Mouse (Mus musculus): Measurements from ENCODE around the gene Galnt2. TPM values are rescaled to one million over a fixed set of nuclear protein-coding genes. Genes with fewer than 3 reads are reported as not detected.

Galnt2 gene
- total and polyA plus RNA-seq, 3 experiments: 18.6 to 27.3 (median 23.6) TPM

- DNase-seq (ENCODE audit: extremely low read depth): no peak
- H3K79me2 ChIP-seq (replicated peaks; ENCODE audit: control insufficient read depth, extremely low read depth, insufficient read depth, poor library complexity, severe bottlenecking): no peaks in the 10 kb centered on the region; the same call in 1 of the 2 replicates
- dilution Hi-C loops (cut with MboI; ENCODE audit: extremely low pct_ligation_motif_present, extremely low pct_unique_long_range_greater_than_20kb, low sequenced_read_pairs) (no loop called here), in situ Hi-C loops (cut with MboI; ENCODE audit: low pct_ligation_motif_present, low pct_unique_long_range_greater_than_20kb, low sequenced_read_pairs) (no loop called here)
- H3K4me2 ChIP-seq (ENCODE audit: insufficient read depth, low read depth, poor library complexity, severe bottlenecking): no peak overlapping the region
- H3K4me3 ChIP-seq (replicated peaks in 1 of 3; ENCODE audit: low read depth in 2 of 3, low read length in 2 of 3, poor library complexity in 1 of 3): no peak overlapping the region
- peaks cover 10 to 61% of the 10 kb centered on the region in 2 experiments for H3K36me3 ChIP-seq (replicated peaks in 1 of 2; ENCODE audit: control insufficient read depth in 1 of 2, insufficient read depth in 1 of 2, low read length in 1 of 2)
- no peak for TF ChIP-seq NELFE (IDR thresholded peaks at IDR 0.05; ENCODE audit: low read depth, low read length)
- no peak for TF ChIP-seq USF2 (conservative IDR thresholded peaks at IDR 0.05; ENCODE audit: low read depth, low read length)
- no peak for TF ChIP-seq MAX (IDR thresholded peaks at IDR 0.05; ENCODE audit: low read length)
- TF ChIP-seq POLR2A (IDR thresholded peaks at IDR 0.05; ENCODE audit: low read depth, low read length): no peak
- TF ChIP-seq RAD21 (IDR thresholded peaks at IDR 0.05; ENCODE audit: low read depth, low read length): no peak
- TF ChIP-seq TBP (conservative IDR thresholded peaks at IDR 0.05; ENCODE audit: low read depth, low read length): no peak
- no peak for TF ChIP-seq JUND (conservative IDR thresholded peaks at IDR 0.05; ENCODE audit: low read depth, low read length)
- no peak for TF ChIP-seq EP300 (IDR thresholded peaks at IDR 0.05; ENCODE audit: low read length)
- TF ChIP-seq POLR2AphosphoS2 (IDR thresholded peaks at IDR 0.05; ENCODE audit: low read depth, low read length): no peak
- TF ChIP-seq HCFC1 (IDR thresholded peaks at IDR 0.05; ENCODE audit: low read depth, low read length): no peak
- no peak for TF ChIP-seq KAT2A (IDR thresholded peaks at IDR 0.05; ENCODE audit: insufficient replicate concordance, low read length)
- no peak for TF ChIP-seq ZKSCAN1 (IDR thresholded peaks at IDR 0.05; ENCODE audit: borderline replicate concordance, low read depth, low read length)
- no peak for TF ChIP-seq CHD2 (IDR thresholded peaks at IDR 0.05; ENCODE audit: low read length)
- TF ChIP-seq UBTF (IDR thresholded peaks at IDR 0.05; ENCODE audit: low read depth, low read length): no peak
- no peak for TF ChIP-seq ZC3H11A (IDR thresholded peaks at IDR 0.05; ENCODE audit: low read depth, low read length)
- H3K9me3 ChIP-seq (replicated peaks; ENCODE audit: low read length): peaks cover 10% of the 10 kb centered on the region
- peaks cover 5 to 29% of the 10 kb centered on the region in 2 experiments; a peak in 2 of 4 replicates for H3K4me1 ChIP-seq (ENCODE audit: control insufficient read depth in 1 of 2, insufficient read depth in 2 of 2)
- H3K27ac ChIP-seq (ENCODE audit: insufficient read depth, low read depth): no peak overlapping the region
- H3K27me3 ChIP-seq (replicated peaks): no peaks in the 10 kb centered on the region
- no peak overlapping the region for H3K9ac ChIP-seq (ENCODE audit: insufficient read depth, low read depth)
Observed at GRCm38 (mm10) chr8:124250785-124251184, 19.6 kb downstream of the Galnt2 start.

GRCm38 (mm10) chr8:124252533-124252950 lies 21.4 kb downstream of the Galnt2 start:
- Histone ChIP-seq H3K36me3 (replicated peaks in 1 of 2; ENCODE audit: control insufficient read depth in 1 of 2, insufficient read depth in 1 of 2, low read length in 1 of 2) (peaks cover 4 to 49% of the 10 kb centered on the region in 2 experiments), H3K4me2 (ENCODE audit: insufficient read depth, low read depth, poor library complexity, severe bottlenecking) (no peak overlapping the region), H3K27me3 (replicated peaks) (no peaks in the 10 kb centered on the region), H3K9me3 (replicated peaks; ENCODE audit: low read length) (peaks cover 10% of the 10 kb centered on the region), H3K4me1 (ENCODE audit: control insufficient read depth in 1 of 2, insufficient read depth in 2 of 2) (peaks cover 2 to 34% of the 10 kb centered on the region in 2 experiments; a peak in 2 of 4 replicates), H3K27ac (ENCODE audit: insufficient read depth, low read depth) (no peak overlapping the region), H3K79me2 (replicated peaks; ENCODE audit: control insufficient read depth, extremely low read depth, insufficient read depth, poor library complexity, severe bottlenecking) (no peaks in the 10 kb centered on the region; the same call in 1 of the 2 replicates), H3K4me3 (replicated peaks in 1 of 3; ENCODE audit: low read depth in 2 of 3, low read length in 2 of 3, poor library complexity in 1 of 3) (no peak overlapping the region), H3K9ac (ENCODE audit: insufficient read depth, low read depth) (no peak overlapping the region)
- in situ Hi-C loops (cut with MboI; ENCODE audit: low pct_ligation_motif_present, low pct_unique_long_range_greater_than_20kb, low sequenced_read_pairs) (no loop called here), dilution Hi-C loops (cut with MboI; ENCODE audit: extremely low pct_ligation_motif_present, extremely low pct_unique_long_range_greater_than_20kb, low sequenced_read_pairs) (no loop called here)
- TF ChIP-seq MAFK (IDR thresholded peaks at IDR 0.05; ENCODE audit: insufficient replicate concordance, low read length) (no peak), ETS1 (conservative IDR thresholded peaks at IDR 0.05; ENCODE audit: low read depth, low read length) (no peak)
- DNase-seq (ENCODE audit: extremely low read depth): no peak

All from CH12.LX (cell line).